Mouse (Mus musculus): ENCODE measurements around the gene Txndc16.
A peak's percentile ranks its signal among the peaks of the same experiment; 100 is the strongest.

Txndc16 gene

GRCm38 (mm10) chr14:45220090-45220956 is at the start of gene Txndc16:
Gene Txndc16 (minus strand): TSS chr14:45220328.
- DNase-seq (ENCODE audit: low read depth, low spot score), result peak; percentile 83

GRCm38 (mm10) chr14:45263831-45264592 is 43.9 kb upstream of the Txndc16 start:
- DNase-seq (ENCODE audit: low read depth, low spot score), result no peak

DNA sequence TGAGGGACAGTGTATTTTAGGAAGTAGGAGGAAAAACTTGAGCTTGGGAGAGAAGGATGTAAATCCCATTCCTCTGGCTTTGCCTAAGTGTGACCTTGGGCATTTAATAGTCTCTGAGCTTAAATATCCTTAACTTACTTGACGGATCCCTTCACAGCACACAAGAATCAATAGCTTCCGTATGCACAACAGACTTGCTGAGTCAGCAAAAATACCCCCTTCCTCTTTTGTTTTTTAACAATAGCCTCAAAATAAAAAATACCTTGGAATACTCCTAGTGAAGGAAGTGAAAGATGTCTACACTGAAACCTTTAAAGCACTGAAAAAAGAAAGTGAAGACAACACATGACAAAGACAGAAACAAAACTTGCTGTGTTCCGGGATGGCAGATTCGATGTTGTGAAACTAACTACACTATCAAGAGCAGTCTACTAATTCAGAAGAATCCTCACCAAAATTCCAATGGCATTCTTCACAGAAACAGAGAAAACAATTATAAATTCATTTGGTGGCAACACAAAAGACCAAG is 31.5 kb upstream of the Txndc16 start:
- DNase-seq (ENCODE audit: low read depth, low spot score), result no peak

GRCm38 (mm10) chr14:45241613-45242012 is 21.5 kb upstream of the Txndc16 start:
- DNase-seq (ENCODE audit: low read depth, low spot score), result peak; percentile 50

DNA sequence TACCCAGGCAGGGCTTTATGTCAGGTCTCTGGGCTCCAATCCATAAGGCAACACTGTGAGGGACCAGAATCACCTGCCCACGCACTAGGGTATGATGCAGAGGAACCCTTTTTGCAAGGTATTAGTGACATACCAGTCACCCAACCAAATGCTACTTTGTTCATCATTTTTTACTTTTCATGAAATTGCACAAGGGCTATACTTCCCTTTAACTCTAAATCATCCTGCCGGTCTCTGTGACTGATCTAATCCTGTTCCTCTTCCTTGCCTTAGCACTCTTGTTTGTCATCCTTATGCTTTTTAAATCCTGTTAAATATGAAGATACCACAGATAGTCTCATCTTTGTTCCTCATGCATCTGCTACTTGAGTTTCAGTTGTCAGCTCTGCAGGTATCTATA is 18.9 kb upstream of the Txndc16 start:
- DNase-seq (ENCODE audit: low read depth, low spot score), result no peak

DNA sequence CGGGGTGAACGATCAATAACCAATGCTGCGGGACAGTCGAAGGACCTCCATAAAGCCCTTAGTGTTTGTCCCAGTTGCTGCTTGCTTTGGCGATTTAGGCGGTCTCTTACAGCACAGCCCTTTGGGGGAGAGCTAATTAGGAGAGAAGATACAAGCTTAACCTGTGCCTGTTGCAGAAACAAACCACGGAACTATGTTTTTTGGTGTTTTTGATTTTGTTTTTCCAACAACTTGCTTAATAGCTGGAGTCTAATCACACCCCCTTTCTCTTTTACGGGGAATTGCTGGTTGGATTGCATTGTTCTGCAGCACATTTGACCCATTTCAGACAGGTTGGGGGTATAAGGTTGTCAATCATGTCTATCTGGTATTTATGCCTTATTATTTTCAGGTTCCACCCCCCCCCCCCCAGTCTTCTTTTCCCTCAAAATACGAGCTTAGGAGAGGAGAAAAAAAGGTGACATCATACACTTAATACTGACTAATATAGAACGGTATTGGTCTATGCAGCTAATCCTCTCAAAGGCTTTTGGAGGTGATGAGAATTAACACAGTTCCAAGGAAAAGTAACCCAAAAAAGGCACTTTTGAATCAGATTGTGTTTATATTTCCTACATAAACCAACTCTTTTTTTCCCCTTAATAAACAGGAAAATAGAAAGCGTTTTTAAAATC is 966 bp upstream of the Txndc16 start:
- DNase-seq (ENCODE audit: low read depth, low spot score), result no peak

DNA sequence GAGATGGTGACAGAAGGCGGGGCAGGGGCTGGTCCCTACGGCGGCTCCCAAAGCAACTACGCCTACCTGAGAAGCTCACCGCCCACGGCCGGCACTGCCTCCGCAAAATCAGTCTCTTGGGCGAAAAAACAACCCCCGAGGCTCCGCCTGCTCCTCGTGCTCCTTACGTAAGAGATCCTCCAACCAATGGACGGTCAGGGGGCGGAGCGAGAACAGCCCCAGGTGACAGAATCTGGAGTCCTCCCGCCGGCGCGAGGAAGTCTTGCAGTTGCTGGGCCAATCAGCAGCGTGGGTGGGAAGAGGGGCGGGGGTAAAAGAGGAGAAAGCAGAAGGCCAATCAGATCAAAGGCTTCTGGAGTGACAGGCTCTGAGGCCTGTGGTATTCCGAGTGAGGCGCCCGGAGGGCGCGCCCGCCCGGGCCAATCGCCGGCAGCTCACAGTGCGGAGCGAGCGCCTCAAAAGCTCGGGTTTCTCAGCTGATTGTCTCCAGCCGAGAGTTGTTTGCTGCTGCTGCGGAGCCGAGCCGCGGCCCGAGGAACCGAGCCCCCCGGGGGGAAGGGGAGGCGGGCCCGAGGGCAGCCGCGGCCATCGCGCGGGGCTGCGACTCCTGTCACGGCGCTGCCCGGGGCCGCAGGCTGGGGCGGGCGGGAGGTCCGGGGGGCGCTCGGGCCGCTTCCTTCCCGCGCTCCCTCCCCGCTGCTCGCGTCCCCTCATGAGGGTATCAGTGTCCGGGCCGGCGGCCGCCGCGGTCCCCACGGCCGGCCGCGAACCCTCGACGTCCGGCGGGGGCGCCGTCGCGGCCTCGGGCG is 643 bp downstream of the Txndc16 start, which contains the start of gene Gpr137c:
TSS of gene Gpr137c (plus strand) at position 437 of the 809 bp plus-strand sequence.
- DNase-seq (ENCODE audit: low read depth, low spot score), result peak; percentile 100

DNA sequence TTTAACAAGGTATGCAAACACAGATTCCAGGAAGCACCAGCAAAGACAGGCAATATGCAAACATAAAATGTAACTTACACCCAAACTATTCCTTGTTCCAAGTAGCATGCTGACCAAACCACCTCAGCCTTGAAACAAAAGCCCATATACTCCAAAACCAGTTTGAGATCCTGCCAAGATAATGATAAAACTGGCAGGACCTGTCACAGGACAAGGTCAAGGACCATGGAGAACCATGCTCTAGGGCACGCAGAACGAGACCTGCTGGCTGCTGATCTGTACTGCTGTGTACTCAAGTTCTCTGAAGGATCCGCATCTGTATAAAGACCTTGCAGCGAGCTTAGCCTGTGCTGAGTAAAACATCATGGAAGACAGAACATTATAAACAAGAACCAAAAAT is 2.4 kb downstream of the Txndc16 start:
- peak; percentile 81 for DNase-seq (ENCODE audit: low read depth, low spot score)

DNA sequence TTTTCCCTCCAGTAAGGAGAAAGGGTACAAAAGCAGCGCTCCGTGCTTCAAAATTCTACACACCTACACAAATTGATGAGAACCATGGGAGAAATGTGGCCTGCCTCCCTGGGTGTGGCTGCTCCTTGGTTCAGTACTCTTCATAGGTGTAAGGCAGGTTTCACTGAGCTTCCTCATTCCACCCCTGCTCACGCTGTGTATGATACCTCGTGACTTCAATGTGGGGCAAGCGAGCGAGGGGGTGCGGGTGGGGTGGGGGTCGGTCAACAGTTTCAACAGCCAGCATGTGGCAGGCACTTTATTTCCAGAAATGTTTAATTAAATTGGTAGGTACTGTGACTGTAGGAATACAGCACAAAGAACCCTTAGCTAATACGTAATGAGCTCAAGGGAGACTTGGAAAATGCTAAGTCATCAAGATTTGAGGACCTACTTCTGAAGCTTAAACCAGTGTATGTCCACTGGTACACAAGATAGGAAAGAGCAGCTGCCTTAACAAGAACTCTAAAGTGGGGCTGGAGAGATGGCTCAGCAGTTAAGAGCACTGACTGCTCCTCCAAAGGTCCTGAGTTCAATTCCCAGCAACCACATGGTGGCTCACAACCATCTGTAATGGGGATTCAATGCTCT is 3.3 kb downstream of the Txndc16 start:
- peak; percentile 81 for DNase-seq (ENCODE audit: low read depth, low spot score)

- DNase-seq (ENCODE audit: low read depth, low spot score), result no peak
These were observed 8.7 kb downstream of the Txndc16 start for GRCm38 (mm10) chr14:45211431-45211830.

DNA sequence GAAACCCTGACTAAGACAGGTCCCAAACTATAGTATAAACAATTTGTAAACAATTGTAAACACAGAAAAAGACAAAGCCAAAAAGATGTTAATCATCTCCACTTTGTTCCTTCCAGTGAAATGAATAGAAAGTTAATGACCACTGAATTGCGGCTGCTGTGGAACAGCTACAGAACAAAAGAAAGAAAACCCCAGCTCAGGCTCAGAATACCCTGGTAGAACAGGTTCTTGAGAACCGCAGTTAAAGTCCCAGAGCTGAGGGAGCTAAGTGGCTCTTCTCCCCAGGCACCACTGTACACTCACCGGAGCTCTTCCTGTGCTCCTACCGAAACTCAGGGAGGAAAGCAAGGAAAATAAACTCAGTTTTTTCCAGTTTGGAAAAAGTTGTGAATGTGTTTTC is 9.4 kb downstream of the Txndc16 start:
- no peak for DNase-seq (ENCODE audit: low read depth, low spot score)

DNA sequence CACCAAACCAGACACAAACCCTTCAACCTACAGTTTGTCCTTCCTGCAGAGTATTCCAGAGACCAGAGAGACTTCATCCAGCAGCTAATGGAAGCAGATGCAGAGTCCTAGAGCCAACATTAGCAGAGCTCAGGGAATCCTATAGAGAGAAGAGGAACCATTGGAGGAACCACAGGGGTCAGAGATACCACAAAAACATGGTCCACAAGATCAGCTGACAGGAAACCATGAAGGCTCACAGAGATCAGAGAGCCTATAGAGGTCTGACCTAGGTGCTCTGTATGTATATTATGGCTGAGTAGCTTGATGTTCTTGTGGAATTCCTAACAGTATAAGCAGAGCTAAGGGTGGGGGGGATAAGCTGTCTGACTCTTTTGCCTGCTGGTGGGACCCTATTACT is 19.5 kb downstream of the Txndc16 start:
- no peak for DNase-seq (ENCODE audit: low read depth, low spot score)

- no peak for DNase-seq (ENCODE audit: low read depth, low spot score)
These were observed 29.1 kb downstream of the Txndc16 start for GRCm38 (mm10) chr14:45190999-45191398.

DNA sequence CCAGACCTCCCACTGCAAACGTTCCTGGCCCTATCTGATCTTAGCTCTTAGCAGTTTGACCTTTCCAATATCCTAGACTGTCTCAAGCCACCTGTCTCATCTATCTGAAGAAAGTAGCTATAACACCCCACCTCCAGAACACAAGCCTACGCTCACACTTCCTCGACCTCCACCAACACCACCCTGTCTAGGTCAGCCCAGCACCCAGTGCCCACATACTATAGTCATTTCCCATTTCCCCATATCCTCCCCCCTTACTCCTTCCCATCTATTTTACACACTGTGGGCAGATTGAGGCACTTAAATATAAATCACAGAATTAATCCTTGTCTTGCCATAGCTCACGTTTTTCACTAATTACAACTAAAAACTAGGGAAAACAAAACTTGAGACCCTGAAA is 38.5 kb downstream of the Txndc16 start:
- DNase-seq (ENCODE audit: low read depth, low spot score), result no peak

GRCm38 (mm10) chr14:45179606-45180005 is 40.5 kb downstream of the Txndc16 start:
- no peak for DNase-seq (ENCODE audit: low read depth, low spot score)

DNA sequence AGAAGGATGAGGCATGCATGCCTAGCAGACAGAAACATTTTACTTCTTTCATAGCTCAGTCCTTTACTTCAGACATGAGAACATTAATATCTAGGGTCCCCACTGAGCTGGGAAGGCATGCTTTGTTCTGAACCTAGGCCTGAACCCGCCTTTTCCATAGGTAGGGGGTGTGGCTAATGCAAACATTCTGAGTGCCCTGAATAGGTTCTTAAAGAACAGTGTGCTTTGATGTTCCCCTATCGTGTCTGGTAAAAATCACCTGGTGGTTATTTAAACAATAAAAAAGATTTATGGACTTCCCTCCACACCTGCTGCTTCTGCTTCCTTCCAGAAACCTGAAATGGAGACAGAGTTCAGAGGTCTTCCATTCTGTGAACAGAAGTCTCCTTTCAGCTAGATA is 40.9 kb downstream of the Txndc16 start:
- DNase-seq (ENCODE audit: low read depth, low spot score), result no peak

- no peak for DNase-seq (ENCODE audit: low read depth, low spot score)
These were observed 45.0 kb downstream of the Txndc16 start for GRCm38 (mm10) chr14:45175012-45175740.

GRCm38 (mm10) chr14:45172260-45172659 is 47.9 kb downstream of the Txndc16 start:
- DNase-seq (ENCODE audit: low read depth, low spot score), result no peak

DNA sequence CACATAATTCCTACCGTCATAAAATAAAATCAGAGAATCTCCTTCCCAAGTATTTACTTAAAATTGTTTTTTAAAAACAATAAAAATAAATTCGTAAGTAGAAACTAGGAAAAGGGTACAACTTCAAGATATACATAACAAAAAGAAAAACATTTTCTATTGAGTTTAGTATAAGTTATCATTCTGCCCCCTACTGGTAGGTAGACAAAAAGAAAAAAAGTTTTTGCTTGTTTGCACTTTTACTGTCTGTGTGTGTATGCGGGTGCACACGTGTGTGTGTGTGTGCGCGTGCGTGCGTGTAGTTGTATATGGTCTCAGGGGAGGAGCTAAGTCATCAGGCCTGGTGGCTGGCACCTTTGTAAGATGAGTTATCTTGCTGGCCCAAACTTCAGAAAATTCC is 52.8 kb downstream of the Txndc16 start:
- no peak for DNase-seq (ENCODE audit: low read depth, low spot score)
